19 mouse cellular contexts compared by ENCODE assay signal in genomic region chr11:44554339-44554738, GRCm38 (mm10). TPM values are rescaled to one million over a fixed set of nuclear protein-coding genes. Genes with fewer than 3 reads are reported as not detected.
DNase-seq lines count a peak whose midpoint lies in the region; ATAC-seq and TF ChIP-seq lines count a peak whose summit lies in the region.
"Had no signal": no experiment of that assay in that cellular context is flagged by ENCODE, and none has a peak within 500 bp of the region (broad histone marks: within the 10 kb centered on the region; RNA-seq: fewer than 3 reads in every experiment).

No protein-coding gene starts in this region.

- WGBS in forebrain, embryonic 16.5 days = 79% methylated on average over 4 of the region's 4 CpGs
- 83% methylated on average over 4 of the region's 4 CpGs for WGBS in forebrain, embryonic 15.5 days
- WGBS in lung, embryonic 15.5 days = 51% methylated on average over 4 of the region's 4 CpGs

- peaks cover 7% of the 10 kb centered on the region; the same call in 1 of the 2 replicates for H3K79me2 ChIP-seq in CH12.LX (replicated peaks; ENCODE audit: control insufficient read depth, extremely low read depth, insufficient read depth, poor library complexity, severe bottlenecking)

- no peak for TF ChIP-seq POLR2A in CH12.LX (IDR thresholded peaks at IDR 0.05; ENCODE audit: low read depth, low read length)

- TF ChIP-seq EP300 in CH12.LX (IDR thresholded peaks at IDR 0.05; ENCODE audit: low read length) = no peak

- no peak overlapping the region for H3K9ac ChIP-seq in forebrain, embryonic 16.5 days (replicated peaks; ENCODE audit: low read depth, low read length)
- H3K9ac ChIP-seq in forebrain, embryonic 15.5 days (replicated peaks) = no peak overlapping the region
- H3K9ac ChIP-seq in lung, embryonic 15.5 days = no peak overlapping the region
- no peak overlapping the region for H3K9ac ChIP-seq in CH12.LX (ENCODE audit: insufficient read depth, low read depth)
- H3K9ac ChIP-seq: limb, embryonic 15.5 days; liver, embryonic 15.5 days; neural tube, embryonic 12.5 days had no signal

- no peak overlapping the region for H3K4me3 ChIP-seq in forebrain, embryonic 16.5 days (replicated peaks; ENCODE audit: low read length)
- H3K4me3 ChIP-seq in forebrain, embryonic 15.5 days = no peak overlapping the region
- H3K4me3 ChIP-seq in lung, embryonic 15.5 days = no peak overlapping the region
- no peak overlapping the region for H3K4me3 ChIP-seq in CH12.LX (replicated peaks in 1 of 3; ENCODE audit: low read depth in 2 of 3, low read length in 2 of 3, poor library complexity in 1 of 3)
- H3K4me3 ChIP-seq: embryonic facial prominence, embryonic 10.5 days; limb, embryonic 15.5 days; liver, embryonic 15.5 days; neural tube, embryonic 12.5 days had no signal

- 0 out of 2 replicates have a peak, but pooled peaks have one; percentile 28 for ATAC-seq in forebrain, embryonic 16.5 days
- no peak for ATAC-seq in forebrain, embryonic 15.5 days (replicated peaks)
- peak; percentile 76 for ATAC-seq in lung, embryonic 15.5 days (ENCODE audit: borderline replicate concordance, extremely low read depth, low FRiP score, low TSS enrichment)

- DNase-seq in lung, postnatal 36 days = no peak
- no peak for DNase-seq in CH12.LX (ENCODE audit: extremely low read depth)
- DNase-seq in mesoderm, embryonic 11.5 days (ENCODE audit: low read depth, low spot score) = peak; percentile 11
- DNase-seq in cerebellum, adult 11 months = no peak
- DNase-seq: cerebellum, adult 8-10 months; gastrocnemius, postnatal 10 days; heart, adult 18-20 months; heart, postnatal 36 days; kidney, adult 9 months; kidney, postnatal 25 days; right cerebral cortex, postnatal 14 days; spleen, adult 18-20 months had no signal

- dilution Hi-C loops in CH12.LX (cut with MboI; ENCODE audit: extremely low pct_ligation_motif_present, extremely low pct_unique_long_range_greater_than_20kb, low sequenced_read_pairs) = no loop called here

- no peak overlapping the region for H3K4me2 ChIP-seq in forebrain, embryonic 16.5 days (ENCODE audit: low read length)
- no peak overlapping the region for H3K4me2 ChIP-seq in forebrain, embryonic 15.5 days (replicated peaks)
- H3K4me2 ChIP-seq in lung, embryonic 15.5 days = no peak overlapping the region
- H3K4me2 ChIP-seq in CH12.LX (ENCODE audit: insufficient read depth, low read depth, poor library complexity, severe bottlenecking) = no peak overlapping the region
- H3K4me2 ChIP-seq: limb, embryonic 15.5 days; liver, embryonic 15.5 days; neural tube, embryonic 12.5 days had no signal

- no peaks in the 10 kb centered on the region for H3K9me3 ChIP-seq in forebrain, embryonic 16.5 days (ENCODE audit: control insufficient read depth, low read length)
- H3K9me3 ChIP-seq in forebrain, embryonic 15.5 days = no peaks in the 10 kb centered on the region
- H3K9me3 ChIP-seq in lung, embryonic 15.5 days = no peaks in the 10 kb centered on the region
- H3K9me3 ChIP-seq in CH12.LX (replicated peaks; ENCODE audit: low read length) = peaks cover 3% of the 10 kb centered on the region
- H3K9me3 ChIP-seq: embryonic facial prominence, embryonic 10.5 days; limb, embryonic 15.5 days; liver, embryonic 15.5 days; neural tube, embryonic 12.5 days had no signal

- peaks cover 26% of the 10 kb centered on the region for H3K36me3 ChIP-seq in forebrain, embryonic 16.5 days (ENCODE audit: control insufficient read depth, insufficient read depth)
- peaks cover 51% of the 10 kb centered on the region for H3K36me3 ChIP-seq in forebrain, embryonic 15.5 days
- H3K36me3 ChIP-seq in lung, embryonic 15.5 days = peaks cover 58% of the 10 kb centered on the region
- peaks cover 67 to 89% of the 10 kb centered on the region in 2 experiments for H3K36me3 ChIP-seq in CH12.LX (replicated peaks in 1 of 2; ENCODE audit: control insufficient read depth in 1 of 2, insufficient read depth in 1 of 2, low read length in 1 of 2)

- no peak overlapping the region for H3K27ac ChIP-seq in forebrain, embryonic 16.5 days (ENCODE audit: low read length)
- no peak overlapping the region for H3K27ac ChIP-seq in forebrain, embryonic 15.5 days (replicated peaks)
- no peak overlapping the region for H3K27ac ChIP-seq in lung, embryonic 15.5 days
- no peak overlapping the region for H3K27ac ChIP-seq in CH12.LX (ENCODE audit: insufficient read depth, low read depth)
- H3K27ac ChIP-seq: embryonic facial prominence, embryonic 10.5 days; limb, embryonic 15.5 days; liver, embryonic 15.5 days; neural tube, embryonic 12.5 days had no signal

- TF ChIP-seq CTCF in CH12.LX (conservative IDR thresholded peaks at IDR 0.05 in 1 of 2, IDR thresholded peaks at IDR 0.05 in 1 of 2; ENCODE audit: low read depth in 2 of 2, low read length in 2 of 2) = no peak

- H3K27me3 ChIP-seq in forebrain, embryonic 16.5 days (replicated peaks; ENCODE audit: control insufficient read depth, insufficient read depth, low read length) = no peaks in the 10 kb centered on the region
- H3K27me3 ChIP-seq in forebrain, embryonic 15.5 days = no peaks in the 10 kb centered on the region
- no peaks in the 10 kb centered on the region for H3K27me3 ChIP-seq in lung, embryonic 15.5 days
- H3K27me3 ChIP-seq in CH12.LX (replicated peaks) = no peaks in the 10 kb centered on the region
- H3K27me3 ChIP-seq: limb, embryonic 15.5 days; liver, embryonic 15.5 days; neural tube, embryonic 12.5 days had no signal

- no peaks in the 10 kb centered on the region; the same call in 1 of the 2 replicates for H3K4me1 ChIP-seq in forebrain, embryonic 16.5 days (replicated peaks; ENCODE audit: control insufficient read depth, insufficient read depth, low read length)
- H3K4me1 ChIP-seq in forebrain, embryonic 15.5 days = no peaks in the 10 kb centered on the region
- H3K4me1 ChIP-seq in lung, embryonic 15.5 days = 0 out of 2 replicates have a peak, but pooled peaks cover 2% of the 10 kb centered on the region
- peaks cover 0 to 17% of the 10 kb centered on the region in 2 experiments; a peak in 2 of 4 replicates for H3K4me1 ChIP-seq in CH12.LX (ENCODE audit: control insufficient read depth in 1 of 2, insufficient read depth in 2 of 2)
- H3K4me1 ChIP-seq: embryonic facial prominence, embryonic 10.5 days; limb, embryonic 15.5 days; liver, embryonic 15.5 days; neural tube, embryonic 12.5 days had no signal

- no peak for TF ChIP-seq RAD21 in CH12.LX (IDR thresholded peaks at IDR 0.05; ENCODE audit: low read depth, low read length)

- in situ Hi-C loops in CH12.LX (cut with MboI; ENCODE audit: low pct_ligation_motif_present, low pct_unique_long_range_greater_than_20kb, low sequenced_read_pairs) = loop anchor here (25.0 kb wide), 1 partner anchor 792 kb away; no protein-coding TSS in a partner anchor

TF ChIP-seq in CH12.LX, 34 proteins besides CTCF, POLR2A, EP300 and RAD21:
- TF ChIP-seq MAFK (IDR thresholded peaks at IDR 0.05; ENCODE audit: insufficient replicate concordance, low read length) (0 out of 2 replicates have a peak, but pooled peaks have one; percentile 34), MYC (IDR thresholded peaks at IDR 0.05; ENCODE audit: low read depth, low read length) (no peak)

RNA-seq across cellular contexts. Expression of gene Rnf145, which starts 35.6 kb away (rescaled TPM):
- 89.0 and 89.5 TPM in 2 replicates for polyA plus RNA-seq in forebrain, embryonic 16.5 days (2015; fragmentation: Nextera tagmentation; extraction: Ambion mirVana)
- 96.6 and 99.2 TPM in 2 replicates for polyA plus RNA-seq in forebrain, embryonic 15.5 days (2015; fragmentation: Nextera tagmentation; extraction: Ambion mirVana)
- polyA plus RNA-seq in lung, embryonic 15.5 days (2015; fragmentation: Nextera tagmentation; extraction: Ambion mirVana) = 77.2 and 77.9 TPM in 2 replicates
- total RNA-seq in CH12.LX (2012; rRNA removed) = 38.4 and 44.5 TPM in 2 replicates
- 52.8 and 60.5 TPM in 2 replicates for total RNA-seq in CH12.LX (2014; rRNA removed)
- polyA plus RNA-seq in CH12.LX (2012; ENCODE audit: insufficient read length, low read depth) = 44.3 and 46.3 TPM in 2 replicates
